Mouse (Mus musculus) embryonic facial prominence, embryonic 12.5 days (tissue): ENCODE measurements at regions not wholly inside any gene's neighbourhood (a gene's known extent, or its start where the extent isn't known, plus 50 kb on each side); places are given as distances from the start of the nearest gene placed in this dataset.

Experiments
- ATAC-seq: fragments of 200-750 bp; cut with Nextera tagmentation; 2 replicates; pipeline ENCODE4 v1.8.0; 2017; ENCODE audit not compliant: insufficient number of reproducible peaks, insufficient read depth, low FRiP score, low TSS enrichment
- H3K27ac ChIP-seq: fragments of 300-500 bp; sonication (generic); 2 replicates; pipeline ENCODE4 v1.5.1; 2016; ENCODE audit warnings: mild to moderate bottlenecking
- H3K27me3 ChIP-seq: fragments of 300-500 bp; sonication (generic); 2 replicates; pipeline ENCODE4 v1.6.1; 2016; ENCODE audit warnings: mild to moderate bottlenecking, moderate library complexity
- H3K36me3 ChIP-seq: fragments of 300-500 bp; sonication (generic); 2 replicates; pipeline ENCODE4 v1.6.1; 2016; ENCODE audit warnings: mild to moderate bottlenecking
- H3K4me1 ChIP-seq: fragments of 300-500 bp; sonication (generic); 2 replicates; pipeline ENCODE4 v1.6.1; 2016
- H3K4me2 ChIP-seq: fragments of 300-500 bp; sonication (generic); replicated peaks from 2 replicates; pipeline ENCODE4 v1.6.1; 2016; ENCODE audit warnings: mild to moderate bottlenecking, moderate library complexity
- H3K4me3 ChIP-seq: fragments of 300-500 bp; sonication (generic); 2 replicates; pipeline ENCODE4 v1.5.1; 2016; ENCODE audit warnings: mild to moderate bottlenecking
- H3K9ac ChIP-seq: fragments of 300-500 bp; sonication (generic); 2 replicates; pipeline ENCODE4 v1.6.1; 2016; ENCODE audit warnings: mild to moderate bottlenecking, moderate library complexity
- H3K9me3 ChIP-seq: fragments of 300-500 bp; sonication (generic); 2 replicates; pipeline ENCODE4 v1.6.1; 2016; ENCODE audit warnings: mild to moderate bottlenecking, moderate library complexity
- WGBS: fragments of 180-500 bp; shearing (Covaris S2); methylation state at CpG from one replicate; pipeline ENCODE4 v1.1.7; 2016; 5-methylcytosine and 5-hydroxymethylcytosine counted together

DNA sequence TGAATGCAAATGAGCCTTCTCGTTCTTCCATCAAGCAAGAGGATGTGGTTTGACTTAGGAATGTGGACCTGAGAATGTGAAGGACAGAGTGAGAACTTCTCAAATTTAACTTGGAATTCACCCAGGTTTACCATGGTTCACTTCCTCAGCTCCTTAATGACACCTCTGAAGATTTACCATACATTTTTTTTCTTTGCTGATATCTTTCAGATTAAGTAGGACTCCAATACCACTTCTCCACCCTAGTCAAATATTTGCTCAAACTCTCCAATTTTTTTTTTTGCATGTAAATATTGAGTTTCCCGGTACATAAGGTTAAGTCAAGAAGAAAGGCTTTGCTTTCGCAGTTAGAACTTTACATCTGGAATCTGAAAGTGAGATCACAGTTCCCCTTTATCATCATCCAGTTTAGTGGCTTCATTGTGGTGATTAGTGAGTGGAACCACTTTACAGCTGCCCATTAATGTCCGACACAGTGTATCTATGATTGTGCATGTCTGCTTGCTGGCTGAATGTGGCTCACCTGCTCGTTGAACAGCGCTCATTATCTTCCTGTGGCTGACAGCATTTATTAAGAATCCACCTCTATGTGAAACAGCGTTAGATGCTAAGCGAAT is 446.0 kb upstream of the Adam34 start:
- 73% methylated on average over 8 of the region's 8 CpGs for WGBS
- no peak overlapping the region for H3K4me2 ChIP-seq
- no peak overlapping the region for H3K9ac ChIP-seq
- ATAC-seq: no peak
- no peaks in the 10 kb centered on the region for H3K36me3 ChIP-seq
- H3K4me1 ChIP-seq: no peaks in the 10 kb centered on the region
- no peak overlapping the region for H3K27ac ChIP-seq
- no peak overlapping the region for H3K4me3 ChIP-seq
- no peaks in the 10 kb centered on the region for H3K9me3 ChIP-seq
- H3K27me3 ChIP-seq: no peaks in the 10 kb centered on the region

DNA sequence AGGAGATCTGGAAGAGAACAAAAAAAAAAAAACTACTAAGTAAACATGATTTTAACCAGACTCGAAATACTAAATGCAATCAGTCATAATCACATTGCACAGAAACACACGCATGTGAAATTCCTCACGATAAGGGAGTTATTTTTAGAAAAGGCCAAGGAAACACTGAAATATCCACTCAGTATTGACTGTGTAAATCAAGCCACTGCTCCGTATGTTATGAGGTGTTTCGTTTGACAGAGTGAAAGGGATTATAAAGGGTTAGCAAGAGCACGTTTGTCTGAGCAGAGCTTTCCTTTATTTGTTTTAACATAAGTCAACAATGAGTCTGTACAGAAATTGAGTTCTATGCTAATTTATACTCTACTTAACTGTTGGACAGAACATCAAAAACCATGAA is 455.3 kb upstream of the Adam34 start:
- no peaks in the 10 kb centered on the region for H3K27me3 ChIP-seq
- H3K4me2 ChIP-seq: no peak overlapping the region
- no peaks in the 10 kb centered on the region for H3K4me1 ChIP-seq
- no peak overlapping the region for H3K27ac ChIP-seq
- H3K9me3 ChIP-seq: no peaks in the 10 kb centered on the region
- ATAC-seq: no peak
- H3K4me3 ChIP-seq: no peak overlapping the region
- WGBS: 44% methylated on average over 6 of the region's 6 CpGs
- H3K36me3 ChIP-seq: no peaks in the 10 kb centered on the region
- no peak overlapping the region for H3K9ac ChIP-seq

DNA sequence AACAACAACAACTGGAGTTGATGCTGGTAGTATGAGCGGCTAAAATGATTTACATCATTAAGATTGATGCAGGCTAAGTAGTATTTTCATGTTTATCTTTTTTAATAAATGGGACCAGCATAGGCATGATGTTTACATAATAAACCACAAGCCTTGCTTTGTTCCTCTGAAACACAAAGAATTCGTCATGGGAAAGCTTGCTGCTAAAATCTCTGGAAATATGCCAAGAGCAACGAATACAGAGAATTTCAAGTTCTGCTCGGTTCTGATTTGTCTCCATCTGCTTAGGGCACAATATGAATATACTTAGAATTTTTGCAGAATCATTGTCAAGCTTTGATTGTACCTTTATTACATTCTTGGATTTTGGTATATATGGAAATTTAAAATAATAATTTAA is 467.2 kb upstream of the Adam34 start:
- Histone ChIP-seq H3K4me2 (no peak overlapping the region), H3K4me1 (no peaks in the 10 kb centered on the region), H3K9me3 (no peaks in the 10 kb centered on the region), H3K27ac (no peak overlapping the region), H3K4me3 (no peak overlapping the region), H3K36me3 (no peaks in the 10 kb centered on the region), H3K27me3 (no peaks in the 10 kb centered on the region), H3K9ac (no peak overlapping the region)
- no peak for ATAC-seq
- WGBS: 43% methylated on average over 4 of the region's 4 CpGs

GRCm38 (mm10) chr8:44202228-44202627 is 492.4 kb upstream of the Adam34 start:
- Histone ChIP-seq H3K36me3 (no peaks in the 10 kb centered on the region), H3K27ac (no peak overlapping the region), H3K27me3 (no peaks in the 10 kb centered on the region), H3K4me2 (no peak overlapping the region), H3K4me1 (no peaks in the 10 kb centered on the region), H3K9ac (no peak overlapping the region), H3K4me3 (no peak overlapping the region), H3K9me3 (no peaks in the 10 kb centered on the region)
- no peak for ATAC-seq
- 91% methylated on average over 2 of the region's 2 CpGs for WGBS

- no peak for ATAC-seq
- H3K4me2 ChIP-seq: no peak overlapping the region
- 25% methylated on average over 11 of the region's 11 CpGs for WGBS
Measured at GRCm38 (mm10) chr8:44206391-44207170, 496.7 kb upstream of the Adam34 start.

DNA sequence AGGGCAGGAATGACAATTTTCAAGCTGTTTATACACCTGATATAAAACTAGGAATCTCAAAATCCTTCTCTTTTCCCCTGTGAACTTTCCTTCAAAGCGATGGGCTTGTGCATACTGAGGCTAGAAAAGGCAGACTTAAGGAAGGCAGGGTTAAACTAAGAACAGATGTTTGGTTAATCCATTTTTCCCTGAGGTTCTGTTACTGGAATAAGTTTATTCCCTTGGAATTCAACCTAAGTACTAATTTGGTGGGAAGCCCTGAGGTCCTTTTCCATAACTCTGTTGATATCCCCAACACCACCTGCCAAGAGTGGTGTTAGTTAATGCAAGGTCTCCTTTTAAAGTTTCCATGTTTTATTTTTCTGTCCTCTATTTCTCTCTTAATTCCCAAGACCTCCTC is 512.5 kb upstream of the Adam34 start:
- Histone ChIP-seq H3K9ac (no peak overlapping the region), H3K36me3 (no peaks in the 10 kb centered on the region), H3K4me2 (no peak overlapping the region), H3K27ac (no peak overlapping the region), H3K4me3 (no peak overlapping the region), H3K4me1 (no peaks in the 10 kb centered on the region), H3K9me3 (no peaks in the 10 kb centered on the region), H3K27me3 (no peaks in the 10 kb centered on the region)
- no peak for ATAC-seq
- WGBS: 44% methylated on average over 1 of the region's 1 CpGs

More at GRCm38 (mm10) chr8:44206391-44207170, 496.7 kb upstream of the Adam34 start:
- Histone ChIP-seq H3K9ac (no peak overlapping the region), H3K27ac (no peak overlapping the region), H3K4me3 (no peak overlapping the region), H3K4me1 (no peaks in the 10 kb centered on the region), H3K36me3 (no peaks in the 10 kb centered on the region), H3K27me3 (no peaks in the 10 kb centered on the region), H3K9me3 (no peaks in the 10 kb centered on the region)

DNA sequence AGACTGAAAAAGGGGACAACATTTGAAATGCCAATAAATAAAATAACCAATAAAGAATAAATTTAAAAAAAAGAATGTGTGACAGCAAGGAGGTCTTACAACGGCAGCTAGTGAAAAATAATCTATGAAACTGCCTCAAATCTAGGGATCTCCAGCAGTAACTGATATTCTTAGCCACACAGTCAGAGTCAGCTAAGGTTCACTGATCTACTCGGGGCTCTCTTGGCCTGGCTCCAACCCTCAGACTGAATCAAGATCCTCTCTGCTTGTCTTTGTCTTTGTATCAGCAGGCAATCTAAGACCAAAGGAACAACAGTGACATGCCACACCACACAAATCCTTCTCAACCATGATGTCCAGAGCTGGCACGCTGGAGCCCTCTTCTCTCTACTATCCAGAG is 542.5 kb upstream of the Adam34 start:
- Histone ChIP-seq H3K4me2 (no peak overlapping the region), H3K4me3 (no peak overlapping the region), H3K9ac (no peak overlapping the region), H3K36me3 (no peaks in the 10 kb centered on the region), H3K4me1 (no peaks in the 10 kb centered on the region), H3K9me3 (no peaks in the 10 kb centered on the region), H3K27ac (no peak overlapping the region), H3K27me3 (no peaks in the 10 kb centered on the region)
- ATAC-seq: no peak
- 67% methylated on average over 3 of the region's 3 CpGs for WGBS

DNA sequence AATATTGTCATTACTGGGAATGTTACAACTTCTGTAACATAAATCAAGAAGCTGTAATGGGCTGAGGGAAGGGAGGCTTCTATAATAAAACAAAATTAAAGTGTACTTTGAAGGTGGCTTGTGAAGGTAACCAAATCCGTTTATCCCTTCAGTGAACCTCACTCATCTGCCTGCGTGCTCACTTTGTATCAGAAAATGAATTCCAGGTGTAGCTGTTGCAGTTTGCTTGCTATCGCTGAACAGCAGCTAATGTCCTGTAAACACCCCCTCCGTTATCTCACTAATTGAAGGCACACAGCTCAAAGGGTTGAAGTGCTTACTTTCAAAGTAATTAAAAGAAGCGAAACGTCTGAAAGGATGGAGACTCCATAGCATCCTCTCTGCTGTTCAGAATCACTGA is 547.2 kb upstream of the Adam34 start:
- no peak overlapping the region for H3K4me2 ChIP-seq

GRCm38 (mm10) chr8:44261039-44261438 is 551.2 kb upstream of the Adam34 start:
- H3K4me3 ChIP-seq: no peak overlapping the region
- H3K27ac ChIP-seq: no peak overlapping the region
- H3K9ac ChIP-seq: no peak overlapping the region
- H3K9me3 ChIP-seq: no peaks in the 10 kb centered on the region
- H3K4me2 ChIP-seq: no peak overlapping the region
- no peaks in the 10 kb centered on the region for H3K4me1 ChIP-seq
- H3K27me3 ChIP-seq: no peaks in the 10 kb centered on the region
- WGBS: 62% methylated on average over 3 of the region's 4 CpGs
- no peak for ATAC-seq
- H3K36me3 ChIP-seq: no peaks in the 10 kb centered on the region

More for the DNA sequence above, 547.2 kb upstream of the Adam34 start:
- Histone ChIP-seq H3K27ac (no peak overlapping the region), H3K9me3 (no peaks in the 10 kb centered on the region), H3K27me3 (no peaks in the 10 kb centered on the region), H3K36me3 (no peaks in the 10 kb centered on the region), H3K4me3 (no peak overlapping the region), H3K4me1 (no peaks in the 10 kb centered on the region), H3K9ac (no peak overlapping the region)
- ATAC-seq: no peak
- 19% methylated on average over 6 of the region's 6 CpGs for WGBS

GRCm38 (mm10) chr8:44273300-44273699 is 563.5 kb upstream of the Adam34 start:
- no peak for ATAC-seq
- 74% methylated on average over 4 of the region's 4 CpGs for WGBS
- no peak overlapping the region for H3K4me2 ChIP-seq

DNA sequence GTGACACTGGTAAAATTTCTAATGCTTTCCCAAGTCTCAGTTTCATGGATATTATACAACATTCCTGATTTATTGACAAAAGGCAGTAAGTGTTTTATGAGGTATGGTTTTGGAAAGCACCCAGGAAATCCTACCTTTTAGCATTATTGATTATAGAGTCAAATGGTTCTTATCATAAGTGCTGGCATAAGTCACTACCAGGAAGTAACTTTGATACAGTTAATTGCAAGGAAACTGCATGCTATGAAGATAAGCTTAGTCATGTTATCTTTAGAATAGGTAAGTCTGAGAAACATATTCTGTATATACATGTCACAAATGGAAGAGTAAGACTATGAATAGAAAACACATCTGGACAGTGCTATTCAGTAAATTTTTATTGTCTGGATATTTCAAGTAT is 608.4 kb upstream of the Adam34 start:
- H3K4me1 ChIP-seq: no peaks in the 10 kb centered on the region
- H3K36me3 ChIP-seq: no peaks in the 10 kb centered on the region
- H3K27me3 ChIP-seq: no peaks in the 10 kb centered on the region
- no peaks in the 10 kb centered on the region for H3K9me3 ChIP-seq
- H3K9ac ChIP-seq: no peak overlapping the region
- no peak overlapping the region for H3K4me3 ChIP-seq
- no peak for ATAC-seq
- no peak overlapping the region for H3K27ac ChIP-seq
- H3K4me2 ChIP-seq: no peak overlapping the region

More at GRCm38 (mm10) chr8:44273300-44273699, 563.5 kb upstream of the Adam34 start:
- Histone ChIP-seq H3K27ac (no peak overlapping the region), H3K9me3 (no peaks in the 10 kb centered on the region), H3K4me3 (no peak overlapping the region), H3K27me3 (no peaks in the 10 kb centered on the region), H3K4me1 (no peaks in the 10 kb centered on the region), H3K36me3 (no peaks in the 10 kb centered on the region), H3K9ac (no peak overlapping the region)

DNA sequence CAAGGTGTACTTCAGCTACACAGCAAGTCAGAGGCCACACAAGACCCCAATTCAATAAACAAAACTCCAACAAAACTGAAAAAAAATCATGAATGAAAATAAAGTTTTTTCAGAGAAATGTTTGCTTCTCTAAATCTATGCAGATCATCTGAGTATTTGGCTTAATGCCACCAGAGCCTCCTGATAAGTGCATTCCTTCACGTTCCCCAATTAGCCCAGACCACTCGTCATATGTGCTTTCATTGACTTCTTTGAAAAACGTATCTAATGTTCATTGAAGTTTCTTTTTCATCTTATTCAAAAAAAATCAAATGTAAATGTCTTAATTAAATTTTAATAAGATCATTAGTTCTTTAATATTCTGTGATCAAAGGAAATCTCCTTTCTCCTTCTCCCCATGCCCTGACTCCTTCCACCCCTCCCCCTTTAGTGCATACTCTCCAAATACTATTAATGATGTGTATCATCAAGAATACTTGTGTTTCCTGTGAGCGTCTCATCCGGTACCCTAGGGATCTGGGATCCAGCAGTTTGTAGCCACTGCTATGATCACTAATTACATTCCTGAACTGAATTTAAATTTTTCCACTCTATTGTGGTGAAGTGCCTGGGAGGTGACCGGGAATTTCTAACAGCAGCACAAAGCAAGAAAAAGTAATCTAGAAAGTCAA is 600.8 kb upstream of the Fat1 start:
- Histone ChIP-seq H3K4me2 (no peak overlapping the region), H3K4me3 (no peak overlapping the region), H3K4me1 (no peaks in the 10 kb centered on the region), H3K36me3 (no peaks in the 10 kb centered on the region), H3K9ac (no peak overlapping the region), H3K27ac (no peak overlapping the region), H3K9me3 (no peaks in the 10 kb centered on the region), H3K27me3 (no peaks in the 10 kb centered on the region)
- no peak for ATAC-seq
- WGBS: 80% methylated on average over 6 of the region's 6 CpGs
